Mouse (Mus musculus) right cerebral cortex, postnatal 10 days (tissue): Measurements from ENCODE around the gene Tra2a.
A peak's percentile ranks its signal among the peaks of the same experiment; 100 is the strongest.

Source experiments
- DNase-seq, 2 experiments: peaks; one replicate each; pipeline ENCODE4 v3.0.0; 2021; ENCODE audit warnings: low spot score in 2 of 2

Gene Tra2a

DNA sequence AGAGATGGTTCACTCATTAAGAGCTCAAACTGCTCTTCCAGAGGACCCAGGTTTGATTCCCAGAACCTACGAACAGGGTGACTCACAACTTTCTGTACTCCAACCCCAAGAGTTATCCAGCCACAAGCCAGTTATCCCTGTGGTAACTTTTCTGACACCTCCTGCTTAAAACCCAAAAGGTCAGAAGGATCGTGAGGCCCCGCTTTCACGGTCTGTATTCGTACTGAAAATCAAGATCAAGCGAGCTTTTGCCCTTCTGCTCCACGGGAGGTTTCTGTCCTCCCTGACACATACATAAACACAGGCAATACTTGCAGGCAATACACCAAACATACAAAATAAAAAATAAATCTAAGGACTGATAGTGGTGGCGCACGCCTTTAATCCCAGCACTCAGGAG is 27.5 kb downstream of the Tra2a start:
- DNase-seq = peak; percentile 99 to 100

DNA sequence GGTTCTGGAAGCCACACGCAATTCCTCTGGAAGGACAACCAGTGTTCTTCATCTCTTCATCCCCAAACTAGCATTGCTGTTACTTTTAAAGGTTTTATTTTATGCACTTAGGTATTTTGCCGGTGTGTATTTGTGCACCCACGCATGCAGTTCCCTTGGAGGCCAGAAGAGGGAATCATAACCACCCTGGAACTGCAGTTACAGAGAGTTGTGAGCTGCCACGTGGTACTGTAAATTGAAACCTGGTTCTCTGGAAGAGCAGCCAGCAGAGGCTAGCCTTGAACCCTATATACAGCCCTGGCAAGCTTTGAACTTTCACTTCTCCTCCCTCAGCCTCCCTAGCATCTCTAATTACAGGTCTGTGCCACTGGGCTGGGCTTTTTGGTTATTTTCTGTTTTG is 30.5 kb downstream of the Tra2a start:
- DNase-seq = peak in 1 of 2 experiments; percentile 18

DNA sequence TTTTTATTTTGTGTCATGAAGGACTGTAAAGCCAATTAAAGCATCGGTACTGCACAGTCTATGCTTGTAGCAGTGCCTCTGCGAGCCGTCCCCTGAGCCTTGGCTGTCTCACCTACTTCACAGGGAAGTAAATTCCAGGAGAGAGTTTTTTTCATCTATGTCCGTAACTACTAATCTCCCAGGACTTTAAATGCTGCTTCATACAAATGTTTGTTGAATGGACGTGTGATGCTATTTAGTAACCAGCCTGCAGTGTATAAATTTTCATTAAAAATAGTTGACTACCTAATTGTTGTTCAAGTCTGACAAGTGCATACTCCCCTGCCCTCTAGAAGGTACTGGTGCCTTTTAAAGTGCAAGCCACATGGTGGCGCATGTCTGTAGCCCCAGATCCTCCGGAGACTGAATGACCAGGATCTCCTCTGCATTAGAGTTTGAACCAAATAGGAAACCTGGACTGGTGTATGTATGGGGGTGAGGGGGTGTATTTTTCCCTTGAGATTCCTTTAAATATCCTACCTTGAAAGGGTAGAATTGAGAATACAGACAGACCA is 35.6 kb downstream of the Tra2a start:
- peak in 1 of 2 experiments; percentile 42 for DNase-seq

DNA sequence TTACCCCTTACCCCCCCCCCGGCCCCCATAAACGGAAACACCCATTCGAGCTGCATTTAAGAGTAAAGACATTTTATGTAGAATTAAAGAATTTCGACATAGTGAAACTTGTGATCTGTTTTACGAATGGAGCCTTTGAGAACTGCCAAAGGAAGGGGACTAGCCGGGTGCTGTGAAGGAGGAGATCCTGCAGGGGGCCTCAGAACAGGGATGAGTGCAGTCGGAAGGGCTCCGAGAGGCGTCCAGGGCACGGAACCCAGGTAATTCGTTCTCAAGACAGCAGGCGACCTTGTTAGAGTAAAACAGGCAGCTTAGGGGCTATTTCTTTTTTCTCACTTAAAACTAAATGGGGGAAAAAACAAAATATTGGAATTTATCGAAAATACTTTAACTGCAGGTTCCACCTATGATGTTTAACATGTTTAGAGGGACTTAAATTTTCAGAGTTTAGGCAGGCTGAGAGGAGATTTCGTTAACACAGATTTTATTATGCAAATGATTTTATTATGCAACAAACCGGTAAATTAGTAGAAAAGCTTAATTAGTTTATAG is 36.6 kb downstream of the Tra2a start:
- no peak for DNase-seq

DNA sequence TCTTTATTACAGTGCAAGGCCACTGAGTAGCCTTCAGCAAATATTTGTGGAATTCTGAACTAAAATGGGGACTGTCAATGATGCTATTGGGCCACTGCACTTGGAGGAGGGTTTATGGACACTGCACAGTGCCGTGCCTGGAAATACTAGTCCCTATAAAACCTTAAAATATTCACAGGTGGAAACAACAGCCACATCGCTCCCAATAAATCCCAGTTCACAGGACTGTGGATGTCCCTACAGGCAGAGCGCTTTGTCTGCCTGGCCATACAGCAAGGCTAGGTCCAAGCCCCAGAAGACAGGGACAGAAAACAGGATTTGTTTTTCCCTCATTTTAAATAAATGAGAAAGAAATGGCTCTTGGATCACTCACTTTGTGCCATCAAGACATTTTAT is 38.1 kb downstream of the Tra2a start:
- DNase-seq = no peak

DNA sequence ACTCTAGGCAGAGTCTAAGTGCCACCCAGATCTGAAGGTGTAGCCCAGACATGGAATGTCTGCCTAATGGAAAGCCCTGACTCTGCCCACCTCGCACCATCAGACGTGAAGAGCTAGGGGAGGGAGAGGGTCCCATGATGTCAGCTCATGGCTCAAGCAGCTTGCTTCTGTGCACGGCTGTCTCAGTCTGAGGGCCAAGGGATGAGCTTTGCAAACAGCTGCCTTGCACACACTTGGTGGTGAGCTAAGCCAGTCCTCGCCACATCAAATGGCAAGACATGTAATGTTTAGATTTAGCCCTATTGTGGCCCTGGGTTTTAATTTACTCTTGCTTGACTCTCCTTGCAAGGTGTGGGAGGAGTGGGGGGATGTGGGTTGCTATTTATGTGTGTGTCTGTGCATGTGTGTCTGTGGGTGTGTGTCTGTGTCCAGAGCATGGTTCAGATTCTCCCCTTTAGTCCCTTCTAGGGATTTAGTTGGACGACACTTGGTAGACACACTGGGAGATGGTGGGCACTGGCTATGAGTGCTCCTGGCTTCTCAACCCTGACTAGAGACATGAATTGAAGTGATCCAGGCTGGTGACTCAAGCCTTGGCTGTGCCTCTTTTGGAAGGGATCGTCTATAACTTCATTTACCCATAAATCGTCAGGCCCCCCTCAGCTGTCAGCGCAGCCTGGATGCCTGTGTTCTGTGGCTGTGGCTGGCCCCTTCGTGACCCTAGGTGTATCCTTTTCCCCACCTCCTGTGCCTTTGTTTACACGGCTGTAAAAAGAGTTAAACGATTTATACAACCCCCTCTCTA is 38.7 kb downstream of the Tra2a start:
- DNase-seq = no peak

DNA sequence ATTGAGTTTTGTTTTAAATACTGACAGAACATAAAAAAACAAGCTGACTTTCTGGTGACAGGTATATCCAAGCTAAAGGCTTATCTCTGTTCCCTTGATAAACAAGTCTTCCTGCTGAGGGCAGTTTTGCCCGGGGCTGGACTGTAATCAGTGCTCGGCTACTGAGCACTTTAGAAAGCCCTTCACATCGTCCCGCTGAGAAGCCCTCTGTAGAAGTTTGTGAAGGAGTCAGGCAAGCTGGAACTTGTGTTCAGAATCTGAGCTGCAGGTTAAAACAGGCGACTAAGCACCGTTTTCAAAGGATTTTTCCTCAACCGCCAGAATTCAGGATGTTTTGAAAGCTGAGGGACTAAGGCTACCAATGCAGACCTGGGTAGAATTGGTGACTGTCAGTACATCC is 41.9 kb downstream of the Tra2a start:
- no peak for DNase-seq

DNA sequence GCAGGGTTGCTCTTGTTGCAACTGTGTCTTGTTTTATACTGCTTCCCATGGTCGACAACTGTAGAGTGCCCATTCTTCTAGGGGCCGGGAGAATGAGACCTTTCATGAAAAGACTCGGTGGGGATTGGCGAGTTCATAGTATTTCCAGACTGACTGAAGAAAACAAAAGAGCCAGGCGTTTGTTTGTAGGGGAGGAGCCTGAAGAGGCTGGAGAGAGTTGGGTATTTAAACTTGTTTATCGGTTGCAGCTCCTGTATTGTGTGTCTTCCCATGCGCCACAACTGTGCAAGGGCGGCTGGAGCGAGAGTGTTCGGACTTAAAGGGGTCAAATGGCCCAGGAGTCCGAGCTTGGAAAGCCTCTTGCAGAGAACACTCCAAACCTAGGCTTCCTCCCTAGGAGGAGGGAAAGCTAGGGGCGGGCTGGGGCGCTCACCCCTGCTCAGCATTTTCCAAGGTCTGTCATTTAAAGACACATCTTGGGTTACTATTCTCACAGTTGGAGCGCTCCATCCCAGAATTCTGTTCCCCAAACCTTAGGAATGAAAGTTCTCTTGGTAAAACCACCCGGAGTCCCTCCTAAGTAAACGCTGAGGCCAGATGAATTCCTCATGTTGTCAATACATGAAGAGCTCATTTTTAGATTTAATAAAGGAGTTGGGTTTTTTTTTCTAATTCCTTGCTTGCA is 43.8 kb downstream of the Tra2a start:
- no peak for DNase-seq

DNA sequence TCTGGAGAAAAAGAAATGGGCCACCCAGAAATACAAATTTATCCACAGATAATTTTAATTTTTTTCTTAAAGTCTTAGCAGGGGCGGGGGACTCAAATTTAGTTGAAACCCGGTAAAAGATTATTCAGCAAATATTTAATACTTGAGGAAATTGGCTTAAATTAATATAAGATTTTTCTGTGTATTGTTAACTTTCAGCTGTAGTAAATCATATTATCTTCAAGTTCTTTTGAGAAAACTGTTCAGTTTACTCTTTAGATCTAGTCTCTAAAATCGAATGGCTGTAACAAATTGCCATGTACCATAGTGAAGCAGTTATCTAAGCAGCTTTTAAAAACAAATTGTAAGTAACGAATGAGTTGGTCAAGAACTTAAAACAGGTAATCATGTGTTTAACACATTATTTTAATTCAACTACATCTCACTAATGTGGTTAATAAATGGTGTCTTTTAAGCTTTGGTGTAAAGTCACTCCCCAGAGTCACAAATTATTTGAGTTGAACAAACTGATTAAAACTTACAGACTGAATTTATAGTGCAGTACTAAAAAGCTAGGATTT is 44.8 kb downstream of the Tra2a start:
- no peak for DNase-seq

DNA sequence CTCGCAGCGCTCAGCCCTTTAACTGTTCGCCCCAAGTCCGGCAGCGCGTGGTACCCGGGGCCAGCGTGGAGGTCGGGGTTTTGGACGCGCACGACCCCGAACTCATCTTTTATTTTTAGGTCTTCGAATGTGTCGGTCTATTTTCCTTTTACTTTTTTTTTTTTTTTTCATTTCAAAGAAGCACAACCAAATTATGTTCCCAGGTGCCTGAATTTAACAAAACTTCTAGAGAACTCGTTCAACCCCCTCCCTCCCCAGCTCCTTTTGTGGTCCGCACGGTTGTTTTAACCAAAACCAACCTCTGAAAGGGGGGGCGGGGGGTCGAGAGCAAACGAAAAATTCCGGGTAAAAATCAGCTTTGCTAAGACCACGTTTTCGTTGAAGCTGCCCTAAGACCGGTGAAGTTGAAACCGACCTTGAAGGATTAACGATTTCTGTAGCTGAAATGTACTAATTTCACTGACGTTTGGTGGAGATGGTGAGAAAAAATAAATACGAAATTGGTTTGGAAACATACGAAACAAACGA is 45.5 kb downstream of the Tra2a start:
- no peak for DNase-seq

DNA sequence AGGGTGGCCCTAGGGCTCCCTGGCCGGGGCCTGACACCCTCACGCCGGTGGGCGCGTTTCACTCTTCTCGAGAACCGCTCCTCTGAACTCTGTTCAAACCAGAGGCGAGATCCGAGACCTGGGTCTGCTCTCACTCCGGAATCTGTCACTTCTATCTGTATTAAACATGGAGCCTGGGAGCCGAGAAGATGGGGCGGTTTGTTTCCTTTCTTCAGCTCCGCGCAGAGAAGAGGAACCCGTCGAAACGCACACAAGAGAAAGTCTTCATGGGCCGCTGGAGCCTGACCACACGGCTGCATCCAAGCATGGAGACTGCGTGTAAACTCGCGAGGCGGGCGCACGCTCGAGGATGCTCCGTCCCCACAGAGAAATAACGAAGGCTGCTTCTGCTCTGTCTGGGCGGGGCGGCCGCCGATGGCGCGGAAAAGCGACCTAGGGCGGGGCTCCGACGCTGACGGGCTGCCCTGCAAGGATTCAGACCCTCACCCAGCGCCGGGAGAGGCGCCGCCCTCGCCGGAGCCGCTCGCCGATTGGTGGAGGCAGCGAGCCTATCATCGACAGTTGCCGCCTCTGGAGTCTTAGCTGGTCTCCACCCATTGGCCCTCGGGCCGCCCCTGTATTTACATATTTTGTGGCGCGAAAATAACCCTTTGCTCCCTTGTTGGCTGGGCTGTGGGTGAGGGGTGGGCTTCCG is 46.1 kb downstream of the Tra2a start:
- peak; percentile 75 to 77 for DNase-seq

DNA sequence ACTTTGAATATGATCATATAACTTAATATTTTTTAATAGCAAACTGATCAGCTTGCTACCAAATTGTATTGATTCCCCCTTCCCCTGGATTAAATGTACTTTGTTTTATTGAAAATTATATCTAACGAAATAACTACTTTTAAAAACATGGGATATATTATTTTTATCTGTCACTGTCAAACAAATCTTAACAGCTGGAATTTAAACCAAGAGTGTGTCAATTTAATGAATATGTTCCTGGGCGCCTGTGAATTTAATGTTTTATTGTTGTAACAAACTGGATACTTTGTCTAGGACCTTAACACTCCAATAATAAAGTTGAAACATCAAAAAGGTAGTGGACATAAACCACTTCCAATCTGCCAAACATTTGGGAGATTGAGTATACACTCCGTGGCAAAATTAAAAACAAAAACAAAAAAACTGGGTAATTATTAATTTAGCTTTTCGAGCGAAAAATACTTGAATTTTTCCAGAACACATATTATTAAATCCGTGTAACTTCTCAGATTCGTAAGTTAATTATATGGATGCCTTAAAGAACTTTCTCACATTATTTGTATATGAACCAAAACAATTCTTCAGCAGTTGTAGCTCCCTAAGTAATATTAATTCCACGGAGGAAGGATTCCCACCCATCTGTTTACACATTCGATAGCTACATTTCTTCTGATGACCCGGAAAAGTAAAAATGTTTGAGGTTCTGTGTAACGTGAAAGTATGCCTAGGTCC is 46.9 kb downstream of the Tra2a start:
- no peak for DNase-seq

DNA sequence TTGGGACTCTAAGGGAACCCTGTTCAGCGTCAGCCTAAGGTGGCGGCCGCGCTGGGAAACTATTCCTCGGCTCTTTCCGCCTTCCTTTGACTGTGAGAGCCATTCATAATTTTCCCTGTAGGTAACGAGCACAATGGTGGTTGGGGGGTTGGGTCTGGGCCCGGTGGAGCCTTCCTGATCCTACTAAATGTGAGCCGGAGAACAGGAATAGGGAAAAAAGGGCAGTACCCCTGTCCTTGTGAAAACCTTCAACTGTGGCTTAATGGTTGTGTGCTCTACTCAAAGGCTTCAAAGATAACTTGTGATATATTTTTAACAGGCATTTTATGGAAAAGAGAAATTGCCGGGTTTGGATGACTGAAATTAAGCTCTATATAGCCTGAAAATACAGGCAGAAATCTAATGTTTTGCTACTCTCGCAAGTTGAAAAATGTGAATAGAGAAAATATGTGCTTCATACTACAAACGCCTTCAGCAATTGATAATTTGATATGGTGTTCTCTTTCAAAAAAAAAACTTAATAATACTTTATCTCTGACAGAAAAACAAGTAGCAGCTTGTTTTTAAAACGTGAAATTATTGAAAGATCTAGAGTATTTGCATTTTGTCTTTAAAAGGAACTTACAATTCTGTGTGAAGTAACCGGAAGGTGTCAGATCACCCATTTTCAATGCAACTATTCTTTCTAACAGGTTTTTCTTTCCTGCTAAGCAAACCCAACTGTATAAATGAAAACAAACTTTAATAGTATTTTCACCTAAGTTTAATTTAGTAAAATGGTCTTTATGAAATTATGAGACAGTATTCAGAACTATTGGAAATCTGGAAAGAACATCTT is 47.9 kb downstream of the Tra2a start:
- DNase-seq = no peak

DNA sequence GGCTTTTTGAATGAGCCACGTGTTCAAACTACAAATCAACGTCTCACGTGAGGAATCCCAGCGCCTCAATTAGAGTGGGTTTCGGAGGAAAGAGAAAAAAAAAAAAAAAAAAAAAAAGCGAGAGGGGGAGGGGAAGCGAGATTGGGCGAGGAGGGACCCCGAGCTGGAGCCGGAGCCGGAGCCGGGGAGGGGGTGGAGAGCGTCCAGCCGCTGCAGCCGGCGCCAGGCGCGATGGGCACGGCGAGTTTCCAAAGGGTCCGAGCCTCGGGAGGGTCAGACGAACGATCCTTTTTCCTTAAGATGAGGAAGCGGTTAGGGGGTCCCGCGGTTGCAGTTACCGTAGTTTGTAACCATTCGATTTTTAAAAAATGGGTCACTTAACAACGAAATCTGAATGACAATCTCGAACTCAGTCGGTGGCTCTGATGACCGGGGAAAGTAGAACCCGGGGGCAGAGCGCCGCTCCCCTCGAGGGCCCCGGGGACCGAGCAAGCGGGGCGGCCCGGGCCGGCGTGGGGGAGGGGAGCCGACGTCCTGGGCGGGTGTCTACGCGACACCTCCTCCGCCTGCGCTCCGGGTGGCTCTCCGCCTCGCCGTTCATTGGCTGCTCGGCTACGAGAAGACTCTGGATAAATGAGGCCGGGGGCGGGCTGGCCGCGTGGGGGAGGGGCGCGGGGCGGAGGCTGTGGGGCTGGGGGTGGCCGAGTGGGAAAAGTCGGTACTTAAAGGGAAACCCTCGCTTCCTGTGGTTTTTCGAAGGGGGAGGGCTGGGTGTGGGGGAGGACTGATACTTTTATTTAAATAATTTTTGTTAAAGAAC is 48.7 kb downstream of the Tra2a start, which contains the start of gene Igf2bp3:
Gene Igf2bp3, minus strand, starts transcription at position 30 of the 820 bp plus-strand sequence.
- peak; percentile 51 to 59 for DNase-seq

DNA sequence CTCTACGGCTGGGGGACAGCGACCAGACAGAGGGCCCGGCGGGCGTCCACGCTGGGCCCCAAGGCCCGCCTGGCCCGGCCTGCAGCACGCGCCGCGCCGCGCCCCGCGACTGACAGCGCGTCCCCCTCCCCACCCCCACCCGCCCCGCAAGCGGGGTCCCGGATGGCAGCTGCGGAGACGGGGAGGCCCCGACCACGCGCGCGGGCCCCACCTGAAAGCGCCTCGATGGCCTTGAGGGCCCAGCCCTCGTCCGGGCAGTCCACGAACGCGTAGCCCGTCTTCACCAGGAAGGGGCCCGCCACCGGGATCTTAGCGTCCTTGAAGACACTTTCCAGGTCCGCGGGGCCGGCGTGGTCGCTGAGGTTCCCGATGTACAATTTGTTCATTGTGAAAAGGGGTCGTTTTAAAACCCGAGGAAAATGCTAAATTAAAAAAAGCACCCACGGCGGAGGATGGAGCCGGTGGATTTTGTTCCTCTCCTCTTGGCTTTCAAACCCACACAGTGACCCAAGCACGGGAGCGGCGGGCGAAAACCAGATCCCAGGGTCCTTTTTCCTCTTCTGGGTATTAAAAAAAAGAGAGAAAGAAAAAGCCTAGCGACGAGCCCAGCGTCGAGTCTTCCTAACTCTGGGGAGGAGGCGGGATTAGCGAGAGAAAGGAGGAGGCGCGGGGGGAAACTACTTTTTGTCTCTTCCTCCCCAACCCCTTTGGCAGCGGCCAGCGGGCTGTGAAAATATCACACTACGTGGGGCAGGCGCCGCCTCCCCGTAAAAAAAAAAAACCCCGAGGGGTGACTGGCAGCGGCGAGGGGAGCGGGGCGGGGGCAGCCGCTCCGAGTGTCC is 49.5 kb downstream of the Tra2a start:
- DNase-seq = peak; percentile 42 to 43

DNA sequence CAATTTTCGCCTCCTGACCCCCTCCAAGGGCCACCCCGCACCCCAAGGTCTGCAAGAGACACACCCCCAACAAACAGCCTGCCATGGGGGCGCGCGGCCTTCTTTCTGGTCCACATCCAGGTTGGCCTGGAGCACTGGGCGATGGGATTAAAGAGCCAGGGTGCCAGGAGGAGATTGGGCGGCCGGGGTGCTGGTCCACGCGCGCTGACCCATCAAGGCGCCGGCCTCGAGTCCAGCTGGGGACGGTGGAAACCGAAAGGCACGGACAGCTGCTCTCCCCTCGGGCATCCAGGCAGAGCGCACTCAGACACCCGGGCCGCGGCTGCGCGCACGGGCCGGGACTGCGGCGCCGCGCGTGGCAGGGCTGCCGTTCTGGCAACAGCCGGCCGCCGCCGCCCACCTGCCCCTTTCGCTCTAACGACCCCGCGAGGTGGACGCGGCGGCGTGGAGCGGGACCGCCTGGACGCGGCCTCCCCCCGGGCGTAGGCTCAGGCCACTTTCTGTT is 50.2 kb downstream of the Tra2a start:
- DNase-seq = peak; percentile 36 to 39

DNA sequence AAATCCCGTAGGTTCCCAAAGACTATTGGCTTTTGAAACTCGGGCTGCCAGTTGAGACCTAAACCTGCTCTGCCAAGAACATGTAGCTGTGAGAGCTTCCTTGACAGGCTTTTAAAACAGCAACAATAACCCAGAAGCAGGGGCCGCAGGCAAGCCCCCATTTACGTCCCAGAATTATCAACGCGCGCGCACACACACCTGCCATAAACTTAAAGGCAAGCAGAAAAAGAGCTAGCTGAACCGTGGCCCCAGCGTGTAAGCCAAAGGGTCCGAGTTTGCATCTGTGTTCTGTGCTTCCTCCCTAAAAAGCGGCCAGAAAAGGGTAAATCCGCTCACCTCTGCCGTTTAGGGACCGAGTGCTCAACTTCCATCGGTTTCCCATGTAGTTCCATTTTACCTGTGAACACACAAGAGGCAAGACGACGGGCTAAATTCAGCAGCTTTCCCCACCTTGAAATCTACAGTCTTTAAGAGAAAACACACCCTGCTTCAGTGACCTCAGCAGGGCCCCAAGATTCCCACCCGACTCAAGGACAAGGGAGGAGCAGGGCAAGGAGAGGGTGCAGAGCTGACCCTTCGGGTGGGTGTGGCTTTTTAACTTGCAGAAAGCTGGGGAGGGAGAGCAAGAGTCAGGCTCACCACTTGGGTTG is 50.8 kb downstream of the Tra2a start:
- DNase-seq = no peak
